ENCODE assay signal across 11 mouse cellular contexts in genomic region chr11:49931037-49931625, GRCm38 (mm10). TPM values are rescaled to one million over a fixed set of nuclear protein-coding genes. Genes with fewer than 3 reads are reported as not detected.
DNase-seq lines count a peak whose midpoint lies in the region; ATAC-seq and TF ChIP-seq lines count a peak whose summit lies in the region.
"Had no signal": no experiment of that assay in that cellular context is flagged by ENCODE, and none has a peak within 500 bp of the region (broad histone marks: within the 10 kb centered on the region; RNA-seq: fewer than 3 reads in every experiment).

No protein-coding gene starts in this region.

- no peak for TF ChIP-seq POLR2A in lung, adult 2 months (IDR thresholded peaks at IDR 0.05; ENCODE audit: borderline replicate concordance, extremely low read depth, low read depth, low read length)

- 37% methylated on average over 5 of the region's 5 CpGs for WGBS in forebrain, embryonic 10.5 days
- 28% methylated on average over 5 of the region's 5 CpGs for WGBS in forebrain, embryonic 15.5 days
- WGBS in lung, postnatal 0 days: 45% methylated on average over 5 of the region's 5 CpGs
- WGBS in lung, adult 2 months: 48% methylated on average over 5 of the region's 5 CpGs
- 20% methylated on average over 5 of the region's 5 CpGs for WGBS in hindbrain, embryonic 13.5 days

- peaks cover 22% of the 10 kb centered on the region for H3K4me1 ChIP-seq in forebrain, embryonic 10.5 days
- peaks cover 29% of the 10 kb centered on the region for H3K4me1 ChIP-seq in forebrain, embryonic 15.5 days
- peaks cover 7% of the 10 kb centered on the region; the same call in 1 of the 2 replicates for H3K4me1 ChIP-seq in lung, postnatal 0 days (ENCODE audit: insufficient read depth, low read depth, low read length)
- H3K4me1 ChIP-seq in lung, adult 2 months (ENCODE audit: control insufficient read depth, insufficient read depth, low read length): no peaks in the 10 kb centered on the region
- H3K4me1 ChIP-seq in hindbrain, embryonic 13.5 days (replicated peaks): peaks cover 65% of the 10 kb centered on the region

- no peak for DNase-seq in forebrain, embryonic 10.5 days (ENCODE audit: extremely low spot score, low spot score)
- DNase-seq in lung, postnatal 0 days (ENCODE audit: low spot score): no peak
- no peak for DNase-seq in lung, adult 2 months
- peak; percentile 41 for DNase-seq in retina, embryonic 14.5 days (ENCODE audit: low spot score)
- no peak for DNase-seq in ovary, postnatal 10 days (ENCODE audit: low spot score)
- DNase-seq: cerebellum, adult 11 months; liver, embryonic 13.5 days had no signal

- H3K9me3 ChIP-seq in forebrain, embryonic 10.5 days: no peaks in the 10 kb centered on the region
- H3K9me3 ChIP-seq in forebrain, embryonic 15.5 days: no peaks in the 10 kb centered on the region
- no peaks in the 10 kb centered on the region for H3K9me3 ChIP-seq in lung, postnatal 0 days (ENCODE audit: low read length)
- no peaks in the 10 kb centered on the region for H3K9me3 ChIP-seq in hindbrain, embryonic 13.5 days
- H3K9me3 ChIP-seq: liver, embryonic 13.5 days had no signal

- peak overlapping the region; percentile 40; the same call in 1 of the 2 replicates for H3K27ac ChIP-seq in forebrain, embryonic 10.5 days
- no peak overlapping the region; the same call in 1 of the 2 replicates for H3K27ac ChIP-seq in forebrain, embryonic 15.5 days (replicated peaks)
- H3K27ac ChIP-seq in lung, postnatal 0 days (ENCODE audit: low read length): no peak overlapping the region
- H3K27ac ChIP-seq in hindbrain, embryonic 13.5 days: peak overlapping the region; percentile 78
- H3K27ac ChIP-seq: liver, embryonic 13.5 days had no signal

- H3K27me3 ChIP-seq in forebrain, embryonic 10.5 days (ENCODE audit: poor library complexity, severe bottlenecking): no peaks in the 10 kb centered on the region
- no peaks in the 10 kb centered on the region for H3K27me3 ChIP-seq in forebrain, embryonic 15.5 days
- no peaks in the 10 kb centered on the region for H3K27me3 ChIP-seq in lung, postnatal 0 days (replicated peaks; ENCODE audit: insufficient read depth, low read length)
- peaks cover 4% of the 10 kb centered on the region; the same call in 1 of the 2 replicates for H3K27me3 ChIP-seq in hindbrain, embryonic 13.5 days

- no peak for TF ChIP-seq EP300 in lung, postnatal 0 days (IDR thresholded peaks at IDR 0.05)

- H3K4me2 ChIP-seq in forebrain, embryonic 15.5 days (replicated peaks): no peak overlapping the region
- no peak overlapping the region for H3K4me2 ChIP-seq in lung, postnatal 0 days (replicated peaks; ENCODE audit: low read depth, low read length)
- no peak overlapping the region for H3K4me2 ChIP-seq in hindbrain, embryonic 13.5 days
- H3K4me2 ChIP-seq: liver, embryonic 13.5 days had no signal

- no peaks in the 10 kb centered on the region for H3K36me3 ChIP-seq in forebrain, embryonic 10.5 days (replicated peaks)
- H3K36me3 ChIP-seq in forebrain, embryonic 15.5 days: no peaks in the 10 kb centered on the region
- no peaks in the 10 kb centered on the region for H3K36me3 ChIP-seq in lung, postnatal 0 days (ENCODE audit: insufficient read depth, low read length)
- no peaks in the 10 kb centered on the region for H3K36me3 ChIP-seq in hindbrain, embryonic 13.5 days
- H3K36me3 ChIP-seq: liver, embryonic 13.5 days had no signal

- no peak overlapping the region for H3K4me3 ChIP-seq in forebrain, embryonic 10.5 days
- no peak overlapping the region for H3K4me3 ChIP-seq in forebrain, embryonic 15.5 days
- H3K4me3 ChIP-seq in lung, postnatal 0 days (ENCODE audit: low read depth, low read length): no peak overlapping the region
- no peak overlapping the region for H3K4me3 ChIP-seq in lung, adult 2 months (replicated peaks; ENCODE audit: extremely low read depth, low read depth, low read length)
- no peak overlapping the region for H3K4me3 ChIP-seq in hindbrain, embryonic 13.5 days
- H3K4me3 ChIP-seq: liver, embryonic 13.5 days had no signal

- no peak for TF ChIP-seq CTCF in lung, postnatal 0 days (IDR thresholded peaks at IDR 0.05)
- no peak for TF ChIP-seq CTCF in lung, adult 2 months (IDR thresholded peaks at IDR 0.05; ENCODE audit: insufficient read depth, low read length)

- H3K9ac ChIP-seq in forebrain, embryonic 15.5 days (replicated peaks): no peak overlapping the region
- H3K9ac ChIP-seq in lung, postnatal 0 days (replicated peaks; ENCODE audit: low read depth): no peak overlapping the region
- H3K9ac ChIP-seq in hindbrain, embryonic 13.5 days: no peak overlapping the region
- H3K9ac ChIP-seq: liver, embryonic 13.5 days had no signal

- no peak for ATAC-seq in forebrain, embryonic 15.5 days (replicated peaks)
- peak; percentile 41 for ATAC-seq in lung, postnatal 0 days
- ATAC-seq in hindbrain, embryonic 13.5 days (ENCODE audit: low FRiP score): no peak
- ATAC-seq in erythroblast, adult 5-6 weeks (replicated peaks; ENCODE audit: low FRiP score, poor library complexity, severe bottlenecking): no peak

RNA-seq across cellular contexts. Expression of gene Rasgef1c, which starts 29.5 kb away (rescaled TPM):
- polyA plus RNA-seq in forebrain, embryonic 10.5 days (2016; fragmentation: Nextera tagmentation; extraction: Ambion mirVana): 0.29 and 0.33 TPM in 2 replicates
- polyA plus RNA-seq in forebrain, embryonic 15.5 days (2015; fragmentation: Nextera tagmentation; extraction: Ambion mirVana): 11.8 and 14.8 TPM in 2 replicates
- not detected in 2 replicates for polyA plus RNA-seq in lung, postnatal 0 days (2015; fragmentation: Nextera tagmentation; extraction: Ambion mirVana)
- 0.26 and 0.91 TPM in 2 replicates for polyA plus RNA-seq in lung, adult 2 months (2012; rRNA removed)
- polyA plus RNA-seq in hindbrain, embryonic 13.5 days (2015; fragmentation: Nextera tagmentation; extraction: Ambion mirVana): 14.4 and 16.5 TPM in 2 replicates
- 1.0 TPM in 1 of 2 replicates, not detected in the other for total RNA-seq in erythroblast, adult 5-6 weeks (2015; ENCODE audit: low replicate concordance)
- 0.94 TPM in 1 of 2 replicates, not detected in the other for total RNA-seq in erythroblast, adult 5-6 weeks (2017; ENCODE audit: low replicate concordance)
- polyA plus RNA-seq: heart, postnatal 0 days; liver, embryonic 13.5 days had no signal

Comparison
In these comparisons a context has a peak if more than half of its experiments do, and no peak if none do; other contexts are left out.
1. H3K27ac ChIP-seq: peak in forebrain, embryonic 10.5 days (single experiment) and hindbrain, embryonic 13.5 days (single experiment); none in forebrain, embryonic 15.5 days (single experiment) and lung, postnatal 0 days (single experiment).